Mouse (Mus musculus): ENCODE results near the gene Hist1h2bk.

- TF ChIP-seq EP300 (IDR thresholded peaks at IDR 0.05; ENCODE audit: low read depth in 1 of 2, low read length in 2 of 2) (no peak), POLR2A (IDR thresholded peaks at IDR 0.05; ENCODE audit: control insufficient read depth in 1 of 2, insufficient read depth in 1 of 2, low read depth in 1 of 2, low read length in 2 of 2, poor library complexity in 1 of 2) (no peak), ZC3H11A (IDR thresholded peaks at IDR 0.05; ENCODE audit: low read depth, low read length) (no peak), MEF2A (IDR thresholded peaks at IDR 0.05; ENCODE audit: extremely low read depth, insufficient replicate concordance, low read depth, low read length, poor library complexity, severe bottlenecking) (no peak)
Measured at GRCm38 (mm10) chr13:21997201-21997820, 38.4 kb upstream of the Hist1h2bk start.

Measured in MEL (cell line).